Mouse (Mus musculus) kidney, adult 2 months (tissue): ENCODE data around the gene Fras1.

Source experiments
- CTCF ChIP-seq: fragments of 200-500 bp; conservative IDR thresholded peaks from 2 replicates; pipeline ENCODE4 v1.5.1; 2011; ENCODE audit warnings: low read depth, mild to moderate bottlenecking, control low read depth, low read length, moderate library complexity, mixed read lengths; ENCODE audit not compliant: insufficient read depth, insufficient read length
- POLR2A ChIP-seq: fragments of 200-500 bp; IDR thresholded peaks from one replicate; pipeline ENCODE4 v1.6.1; 2011; ENCODE audit warnings: low read depth, low read length, control low read depth

DNA sequence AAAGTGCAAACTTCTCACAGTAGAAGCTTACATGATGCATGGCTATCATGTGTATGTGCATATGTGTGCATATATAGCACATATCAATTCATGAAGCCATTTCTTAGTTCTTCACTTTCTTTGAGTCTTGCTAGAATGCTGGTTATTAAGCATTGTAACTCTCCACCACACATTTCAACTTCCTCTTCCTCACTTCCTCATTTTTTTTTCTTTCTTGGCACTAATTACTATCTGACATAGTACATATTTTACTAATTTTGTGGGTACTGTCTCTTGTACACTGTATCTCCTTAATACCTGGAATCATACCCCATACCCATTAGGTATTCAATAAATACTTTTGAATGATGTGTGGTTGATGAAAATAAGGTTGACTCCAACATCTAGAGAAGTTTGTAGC lies 158.2 kb downstream of the Fras1 start:
- TF ChIP-seq CTCF (no peak), POLR2A (no peak)
